Mouse (Mus musculus) splenic B cell, adult 2 months (primary cell): ENCODE results near the gene Wwtr1.

Source experiments
- DNase-seq: peaks from one replicate; pipeline ENCODE4 v3.0.0-alpha.2; 2011; ENCODE audit warnings: low read depth, low spot score
- H3K27me3 ChIP-seq: 2 replicates; pipeline ENCODE4 v1.6.1; 2012; ENCODE audit warnings: mild to moderate bottlenecking, low read length, moderate library complexity, mixed read lengths; ENCODE audit not compliant: control insufficient read depth, poor library complexity, insufficient read depth, severe bottlenecking
- H3K36me3 ChIP-seq: 2 replicates; pipeline ENCODE4 v1.6.1; 2012; ENCODE audit warnings: mild to moderate bottlenecking, low read length, moderate library complexity, mixed read lengths; ENCODE audit not compliant: control insufficient read depth, poor library complexity, insufficient read depth, severe bottlenecking

Gene Wwtr1

DNA sequence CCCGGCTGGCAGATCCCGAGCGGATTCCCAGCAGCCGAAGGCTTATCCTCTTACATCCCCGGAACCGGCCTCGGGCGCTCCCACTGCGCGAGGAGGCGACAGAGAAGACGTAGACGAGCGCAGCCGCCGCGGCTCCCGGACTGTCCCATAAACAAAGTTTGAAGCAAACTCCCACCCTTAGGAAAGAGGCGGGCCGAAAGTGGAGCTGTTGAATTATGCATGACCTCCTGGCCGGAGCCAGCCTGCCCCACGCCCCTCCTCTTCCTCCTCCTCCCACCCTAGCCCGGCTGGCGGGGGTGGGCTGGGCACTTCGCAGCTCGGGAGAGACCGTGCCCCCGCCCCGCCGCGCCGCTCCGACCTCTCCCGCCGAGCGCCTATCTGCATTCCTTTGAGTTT is at the start of gene Wwtr1:
TSS of gene Wwtr1 (minus strand) at position 251 of the 396 bp plus-strand sequence.
- no peak for DNase-seq
- Histone ChIP-seq H3K36me3 (no peaks in the 10 kb centered on the region), H3K27me3 (no peaks in the 10 kb centered on the region)

- no peaks in the 10 kb centered on the region for H3K36me3 ChIP-seq
- H3K27me3 ChIP-seq, result no peaks in the 10 kb centered on the region
- no peak for DNase-seq
Observed at GRCm38 (mm10) chr3:57619718-57620117, 44.0 kb upstream of the Wwtr1 start.

DNA sequence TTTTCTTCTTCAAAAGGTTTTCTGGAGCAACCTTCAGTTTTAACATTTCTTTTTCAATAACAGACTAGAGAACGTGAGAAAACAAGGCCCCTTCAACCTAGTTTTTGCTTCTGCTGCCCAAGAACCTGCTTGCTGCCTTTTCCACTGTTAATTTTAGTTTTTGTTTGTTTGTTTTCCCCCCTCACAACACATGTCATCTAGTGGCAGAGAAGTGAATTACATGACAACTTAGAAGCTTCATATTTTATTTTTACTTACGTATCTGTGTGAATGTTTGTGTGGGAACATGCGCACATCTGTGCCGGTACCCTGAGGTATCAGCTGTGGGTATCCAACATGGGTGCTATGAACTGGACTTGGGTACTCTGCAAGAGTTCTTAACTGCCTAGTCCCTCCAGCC is 39.9 kb upstream of the Wwtr1 start:
- Histone ChIP-seq H3K36me3 (no peaks in the 10 kb centered on the region), H3K27me3 (no peaks in the 10 kb centered on the region)
- no peak for DNase-seq

- Histone ChIP-seq H3K36me3 (no peaks in the 10 kb centered on the region), H3K27me3 (no peaks in the 10 kb centered on the region)
- DNase-seq, result no peak
Observed at GRCm38 (mm10) chr3:57612430-57612997, 36.8 kb upstream of the Wwtr1 start.

- DNase-seq, result no peak
- no peaks in the 10 kb centered on the region for H3K36me3 ChIP-seq
- H3K27me3 ChIP-seq, result no peaks in the 10 kb centered on the region
Observed at GRCm38 (mm10) chr3:57611776-57612175, 36.1 kb upstream of the Wwtr1 start.

GRCm38 (mm10) chr3:57604618-57605015 is 28.9 kb upstream of the Wwtr1 start:
- H3K36me3 ChIP-seq, result no peaks in the 10 kb centered on the region
- no peaks in the 10 kb centered on the region for H3K27me3 ChIP-seq
- DNase-seq, result no peak

GRCm38 (mm10) chr3:57603891-57604617 is 28.3 kb upstream of the Wwtr1 start:
- Histone ChIP-seq H3K27me3 (no peaks in the 10 kb centered on the region), H3K36me3 (no peaks in the 10 kb centered on the region)
- DNase-seq, result no peak

- no peak for DNase-seq
- H3K36me3 ChIP-seq, result no peaks in the 10 kb centered on the region
Observed at GRCm38 (mm10) chr3:57602610-57603009, 26.9 kb upstream of the Wwtr1 start.

GRCm38 (mm10) chr3:57596566-57596965 is 20.9 kb upstream of the Wwtr1 start:
- no peaks in the 10 kb centered on the region for H3K36me3 ChIP-seq
- DNase-seq, result no peak
- H3K27me3 ChIP-seq, result no peaks in the 10 kb centered on the region

More at GRCm38 (mm10) chr3:57602610-57603009, 26.9 kb upstream of the Wwtr1 start:
- H3K27me3 ChIP-seq, result no peaks in the 10 kb centered on the region

DNA sequence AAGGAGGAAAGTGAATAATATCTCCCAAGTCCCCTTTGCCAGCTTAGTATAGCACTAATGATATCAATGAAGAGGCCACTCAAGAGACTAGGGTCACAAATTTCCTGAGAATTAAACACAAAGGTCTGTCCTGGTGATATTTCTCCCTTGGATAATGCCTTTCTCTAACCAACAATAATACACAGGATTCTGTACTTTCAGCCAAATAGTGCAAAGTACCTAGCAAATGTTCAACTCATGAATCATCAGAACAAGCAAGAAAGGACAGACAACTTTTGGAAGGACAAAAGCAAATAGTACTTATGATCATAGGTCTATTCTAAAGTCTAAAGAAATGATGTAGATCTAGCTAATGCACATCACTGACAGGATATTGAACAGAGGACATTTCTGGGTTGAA is 19.8 kb upstream of the Wwtr1 start:
- Histone ChIP-seq H3K36me3 (no peaks in the 10 kb centered on the region), H3K27me3 (no peaks in the 10 kb centered on the region)
- DNase-seq, result no peak

DNA sequence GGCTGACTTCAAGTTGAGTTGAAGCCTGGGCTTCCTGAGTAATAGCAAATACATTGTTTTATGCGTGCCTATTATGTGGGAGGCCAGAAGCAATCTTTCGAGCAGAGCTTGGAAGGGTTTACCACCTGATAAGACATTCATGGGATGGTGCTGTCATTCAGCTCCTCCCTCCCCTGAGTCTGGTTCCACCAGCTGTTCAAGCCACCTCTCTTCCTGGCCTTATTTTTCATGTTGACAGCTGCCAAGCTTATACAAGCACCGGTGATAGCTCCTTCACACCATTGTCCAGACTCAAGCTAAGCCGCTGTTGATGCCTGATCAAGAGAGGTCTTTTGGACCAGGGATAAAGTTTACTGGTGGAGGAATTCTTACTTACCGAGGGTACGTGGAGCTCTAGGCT is 10.3 kb upstream of the Wwtr1 start:
- no peak for DNase-seq
- Histone ChIP-seq H3K36me3 (no peaks in the 10 kb centered on the region), H3K27me3 (no peaks in the 10 kb centered on the region; the same call in 1 of the 2 replicates)

GRCm38 (mm10) chr3:57583533-57583932 is 7.8 kb upstream of the Wwtr1 start:
- no peaks in the 10 kb centered on the region for H3K36me3 ChIP-seq
- no peak for DNase-seq
- no peaks in the 10 kb centered on the region for H3K27me3 ChIP-seq

GRCm38 (mm10) chr3:57580426-57581195 is 4.9 kb upstream of the Wwtr1 start:
- Histone ChIP-seq H3K36me3 (no peaks in the 10 kb centered on the region), H3K27me3 (no peaks in the 10 kb centered on the region)
- DNase-seq, result no peak

- no peak for DNase-seq
- H3K36me3 ChIP-seq, result no peaks in the 10 kb centered on the region
- no peaks in the 10 kb centered on the region for H3K27me3 ChIP-seq
Observed at GRCm38 (mm10) chr3:57576056-57576824, 530 bp upstream of the Wwtr1 start.
